Mouse (Mus musculus) embryonic facial prominence, embryonic 13.5 days (tissue): Measurements from ENCODE around the gene Uri1. TPM values are rescaled to one million over a fixed set of nuclear protein-coding genes. Genes with fewer than 3 reads are reported as not detected.

Experiments
- ATAC-seq: fragments of 200-750 bp; cut with Nextera tagmentation; 2 replicates; pipeline ENCODE4 v1.8.0; 2017; ENCODE audit warnings: low read depth; ENCODE audit not compliant: insufficient number of reproducible peaks, insufficient read depth, low FRiP score, low TSS enrichment
- H3K27ac ChIP-seq: fragments of 300-500 bp; sonication (generic); 2 replicates; pipeline ENCODE4 v1.5.1; 2015; ENCODE audit warnings: moderate library complexity, mild to moderate bottlenecking, inconsistent platforms
- H3K27me3 ChIP-seq: fragments of 300-500 bp; sonication (generic); 2 replicates; pipeline ENCODE4 v1.6.1; 2015; ENCODE audit warnings: mild to moderate bottlenecking, inconsistent platforms
- H3K36me3 ChIP-seq: fragments of 300-500 bp; sonication (generic); 2 replicates; pipeline ENCODE4 v1.6.1; 2015; ENCODE audit warnings: mild to moderate bottlenecking, inconsistent platforms
- H3K4me1 ChIP-seq: fragments of 300-500 bp; sonication (generic); 2 replicates; pipeline ENCODE4 v1.6.1; 2015; ENCODE audit warnings: inconsistent platforms
- H3K4me2 ChIP-seq: fragments of 300-500 bp; sonication (generic); 2 replicates; pipeline ENCODE4 v1.6.1; 2015; ENCODE audit warnings: moderate library complexity, mild to moderate bottlenecking, inconsistent platforms
- H3K4me3 ChIP-seq: fragments of 300-500 bp; sonication (generic); 2 replicates; pipeline ENCODE4 v1.5.1; 2015; ENCODE audit warnings: mild to moderate bottlenecking, inconsistent platforms
- H3K9ac ChIP-seq: fragments of 300-500 bp; sonication (generic); 2 replicates; pipeline ENCODE4 v1.6.1; 2015; ENCODE audit warnings: mild to moderate bottlenecking, inconsistent platforms
- H3K9me3 ChIP-seq: fragments of 300-500 bp; sonication (generic); 2 replicates; pipeline ENCODE4 v1.6.1; 2016; ENCODE audit warnings: inconsistent platforms
- WGBS: fragments of 180-500 bp; shearing (Covaris S2); methylation state at CpG from one replicate; pipeline ENCODE4 v1.1.7; 2015; ENCODE audit warnings: mixed read lengths; 5-methylcytosine and 5-hydroxymethylcytosine counted together
- polyA plus RNA-seq: library from polyadenylated mRNA; unstranded; fragments of >200 nt; fragmentation: Nextera tagmentation; extraction: Ambion mirVana; gene quantifications from 2 replicates; pipeline ENCODE4 v1.2.1, GENCODE M21; 2015

Uri1 gene
- polyA plus RNA-seq: 44.4 and 45.1 TPM in 2 replicates

- ATAC-seq: no peak
- Histone ChIP-seq H3K27ac (no peak within 1 kb of the TSS), H3K27me3 (no peaks in the 10 kb centered on the region), H3K4me2 (no peak within 1 kb of the TSS), H3K4me1 (0 out of 2 replicates have a peak, but pooled peaks cover 3% of the 10 kb centered on the region), H3K9me3 (0 out of 2 replicates have a peak, but pooled peaks cover 5% of the 10 kb centered on the region), H3K4me3 (no peak within 1 kb of the TSS), H3K36me3 (no peaks in the 10 kb centered on the region), H3K9ac (no peak within 1 kb of the TSS)
- 90% methylated on average over 8 of the region's 8 CpGs for WGBS
Measured at GRCm38 (mm10) chr7:38023451-38023850, at the start of gene Uri1. Uri1 (minus strand) TSS chr7:38023551.

DNA sequence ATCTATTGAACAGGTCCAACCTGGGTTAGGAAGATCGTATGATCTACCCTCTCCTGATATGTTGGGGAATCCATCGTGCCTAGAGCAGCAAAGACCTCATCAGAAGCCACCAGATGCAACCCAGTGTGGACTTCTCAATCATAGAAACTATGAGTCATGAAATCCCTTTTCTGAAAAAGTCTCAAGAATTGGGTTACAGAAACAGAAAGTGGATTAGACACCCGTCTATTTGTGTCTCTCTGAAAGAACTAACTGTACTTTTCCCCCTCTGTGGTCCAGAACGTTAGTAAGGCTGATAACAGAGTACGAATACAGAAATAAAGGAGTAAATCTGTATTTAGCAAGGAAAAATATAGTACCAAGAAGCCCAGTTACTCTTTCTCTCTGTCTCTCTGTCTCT is 47.7 kb upstream of the Uri1 start:
- H3K4me2 ChIP-seq: no peak overlapping the region
- H3K36me3 ChIP-seq: no peaks in the 10 kb centered on the region
- H3K9me3 ChIP-seq: no peaks in the 10 kb centered on the region
- H3K27ac ChIP-seq: no peak overlapping the region
- no peaks in the 10 kb centered on the region for H3K4me1 ChIP-seq
- 72% methylated on average over 5 of the region's 5 CpGs for WGBS
- no peak overlapping the region for H3K4me3 ChIP-seq
- no peak for ATAC-seq
- H3K9ac ChIP-seq: no peak overlapping the region
- H3K27me3 ChIP-seq: peaks cover 11% of the 10 kb centered on the region

DNA sequence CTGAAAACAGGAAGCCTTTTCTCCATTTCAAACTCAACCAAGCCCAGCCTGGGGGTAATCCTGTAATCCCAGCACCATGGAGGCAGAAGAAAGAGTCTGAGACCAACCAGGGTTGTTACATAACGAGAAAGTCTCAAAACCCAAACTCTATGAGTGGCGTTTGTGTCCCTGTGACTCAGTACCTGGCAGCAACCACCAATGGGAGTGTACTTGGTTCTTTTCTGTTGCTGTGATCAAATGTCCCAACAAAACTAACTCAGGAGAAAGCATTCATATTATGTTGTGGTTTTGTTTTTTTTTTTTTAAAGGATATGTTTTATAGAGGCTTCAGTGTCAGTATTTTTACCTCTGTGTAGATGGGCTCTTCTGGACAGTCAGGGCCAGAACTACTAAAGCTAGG is 47.3 kb upstream of the Uri1 start:
- Histone ChIP-seq H3K27me3 (peaks cover 11% of the 10 kb centered on the region), H3K4me2 (no peak overlapping the region), H3K36me3 (no peaks in the 10 kb centered on the region), H3K27ac (no peak overlapping the region), H3K9me3 (no peaks in the 10 kb centered on the region), H3K9ac (no peak overlapping the region), H3K4me3 (no peak overlapping the region), H3K4me1 (no peaks in the 10 kb centered on the region)
- 38% methylated on average over 2 of the region's 2 CpGs for WGBS
- ATAC-seq: no peak

DNA sequence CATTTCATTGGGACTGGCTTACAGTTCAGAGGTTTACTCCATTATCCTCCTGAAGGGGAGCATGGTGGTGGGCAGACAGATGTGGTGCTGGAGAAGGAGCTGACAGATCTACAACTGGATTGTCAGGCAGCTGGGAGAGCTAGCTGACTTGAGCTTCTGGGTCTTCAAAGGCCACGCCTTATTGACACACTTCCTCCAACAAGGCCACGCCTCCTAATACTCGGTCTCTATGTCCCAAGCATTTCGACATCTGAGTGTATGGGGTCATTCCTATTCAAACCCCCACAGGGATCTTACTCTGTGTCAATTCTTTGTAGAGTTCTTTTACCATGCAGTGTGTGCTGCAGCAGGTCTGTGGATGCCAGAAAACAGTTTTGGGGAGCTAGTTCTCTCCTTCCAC is 41.1 kb upstream of the Uri1 start:
- ATAC-seq: no peak
- peaks cover 6% of the 10 kb centered on the region; the same call in 1 of the 2 replicates for H3K4me1 ChIP-seq
- H3K9me3 ChIP-seq: no peaks in the 10 kb centered on the region
- no peak overlapping the region for H3K9ac ChIP-seq
- no peak overlapping the region for H3K27ac ChIP-seq
- 53% methylated on average over 4 of the region's 4 CpGs for WGBS
- H3K4me3 ChIP-seq: no peak overlapping the region
- H3K27me3 ChIP-seq: no peaks in the 10 kb centered on the region
- H3K36me3 ChIP-seq: no peaks in the 10 kb centered on the region
- no peak overlapping the region for H3K4me2 ChIP-seq

- H3K27me3 ChIP-seq: peaks cover 3% of the 10 kb centered on the region
- peak overlapping the region; percentile 53 for H3K4me3 ChIP-seq
- H3K27ac ChIP-seq: peak overlapping the region; percentile 48; the same call in 1 of the 2 replicates
- H3K4me1 ChIP-seq: peaks cover 6% of the 10 kb centered on the region; the same call in 1 of the 2 replicates
- H3K36me3 ChIP-seq: no peaks in the 10 kb centered on the region
- H3K9ac ChIP-seq: peak overlapping the region; percentile 76
- ATAC-seq: peak; percentile 92
- WGBS: under 1% methylated on average over 57 of the region's 57 CpGs
- H3K9me3 ChIP-seq: no peaks in the 10 kb centered on the region
- peak overlapping the region; percentile 71 for H3K4me2 ChIP-seq
Measured at GRCm38 (mm10) chr7:38061060-38061970, 38.0 kb upstream of the Uri1 start.

- H3K4me3 ChIP-seq: no peak overlapping the region
- H3K9me3 ChIP-seq: no peaks in the 10 kb centered on the region
- no peak overlapping the region for H3K27ac ChIP-seq
- H3K27me3 ChIP-seq: peaks cover 3% of the 10 kb centered on the region
- peaks cover 6% of the 10 kb centered on the region; the same call in 1 of the 2 replicates for H3K4me1 ChIP-seq
- H3K9ac ChIP-seq: no peak overlapping the region
- H3K4me2 ChIP-seq: no peak overlapping the region
- ATAC-seq: no peak
- 65% methylated on average over 8 of the region's 8 CpGs for WGBS
- no peaks in the 10 kb centered on the region for H3K36me3 ChIP-seq
Measured at GRCm38 (mm10) chr7:38059636-38060330, 36.4 kb upstream of the Uri1 start.

GRCm38 (mm10) chr7:38059096-38059495 is 35.7 kb upstream of the Uri1 start:
- Histone ChIP-seq H3K9ac (no peak overlapping the region), H3K4me3 (no peak overlapping the region), H3K4me2 (no peak overlapping the region), H3K27ac (no peak overlapping the region), H3K9me3 (no peaks in the 10 kb centered on the region), H3K4me1 (peaks cover 6% of the 10 kb centered on the region; the same call in 1 of the 2 replicates), H3K36me3 (no peaks in the 10 kb centered on the region), H3K27me3 (peaks cover 3% of the 10 kb centered on the region)
- WGBS: 51% methylated on average over 7 of the region's 7 CpGs
- ATAC-seq: no peak

- Histone ChIP-seq H3K27me3 (peaks cover 3% of the 10 kb centered on the region), H3K4me2 (no peak overlapping the region), H3K27ac (no peak overlapping the region), H3K9ac (no peak overlapping the region), H3K4me3 (no peak overlapping the region), H3K4me1 (peaks cover 6% of the 10 kb centered on the region; the same call in 1 of the 2 replicates), H3K9me3 (no peaks in the 10 kb centered on the region), H3K36me3 (no peaks in the 10 kb centered on the region)
- ATAC-seq: no peak
- 86% methylated on average over 2 of the region's 2 CpGs for WGBS
Measured at GRCm38 (mm10) chr7:38055996-38056395, 32.6 kb upstream of the Uri1 start.

GRCm38 (mm10) chr7:38054246-38054645 is 30.9 kb upstream of the Uri1 start:
- WGBS: 85% methylated on average over 9 of the region's 9 CpGs
- Histone ChIP-seq H3K4me3 (no peak overlapping the region), H3K36me3 (no peaks in the 10 kb centered on the region), H3K4me2 (no peak overlapping the region), H3K4me1 (no peaks in the 10 kb centered on the region), H3K9ac (no peak overlapping the region), H3K27ac (no peak overlapping the region), H3K9me3 (no peaks in the 10 kb centered on the region), H3K27me3 (peaks cover 3% of the 10 kb centered on the region)
- no peak for ATAC-seq

GRCm38 (mm10) chr7:38047229-38047628 is 23.9 kb upstream of the Uri1 start:
- Histone ChIP-seq H3K9me3 (no peaks in the 10 kb centered on the region), H3K4me1 (no peaks in the 10 kb centered on the region), H3K27me3 (no peaks in the 10 kb centered on the region), H3K27ac (no peak overlapping the region), H3K9ac (no peak overlapping the region), H3K36me3 (no peaks in the 10 kb centered on the region), H3K4me3 (no peak overlapping the region), H3K4me2 (no peak overlapping the region)
- ATAC-seq: no peak
- 68% methylated on average over 5 of the region's 5 CpGs for WGBS

DNA sequence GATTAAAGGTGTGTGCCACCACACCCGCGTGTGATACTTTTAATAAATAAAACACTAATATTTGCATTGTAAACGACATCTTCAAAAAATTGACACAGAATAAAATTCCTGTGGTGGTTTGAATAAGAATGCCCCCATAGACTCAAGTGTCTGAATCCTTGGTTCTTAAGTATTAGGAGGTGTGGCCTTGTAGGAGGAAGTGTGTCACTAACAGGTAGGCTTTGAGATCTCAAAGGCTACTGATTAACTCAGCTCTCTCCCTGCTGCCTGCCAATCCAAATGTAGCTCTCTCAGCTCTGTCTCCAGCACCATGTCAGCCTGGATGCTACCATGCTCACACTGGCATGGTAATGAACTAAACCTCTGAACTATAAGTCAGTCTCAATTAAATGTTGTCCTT is 17.9 kb upstream of the Uri1 start:
- no peak overlapping the region for H3K4me3 ChIP-seq
- H3K4me2 ChIP-seq: no peak overlapping the region
- H3K36me3 ChIP-seq: no peaks in the 10 kb centered on the region
- H3K4me1 ChIP-seq: no peaks in the 10 kb centered on the region
- WGBS: 86% methylated on average over 3 of the region's 3 CpGs
- ATAC-seq: no peak
- H3K9me3 ChIP-seq: no peaks in the 10 kb centered on the region
- H3K27me3 ChIP-seq: no peaks in the 10 kb centered on the region
- H3K27ac ChIP-seq: no peak overlapping the region
- H3K9ac ChIP-seq: no peak overlapping the region
